Mouse (Mus musculus): ENCODE data around the gene Pde4d.

DNA sequence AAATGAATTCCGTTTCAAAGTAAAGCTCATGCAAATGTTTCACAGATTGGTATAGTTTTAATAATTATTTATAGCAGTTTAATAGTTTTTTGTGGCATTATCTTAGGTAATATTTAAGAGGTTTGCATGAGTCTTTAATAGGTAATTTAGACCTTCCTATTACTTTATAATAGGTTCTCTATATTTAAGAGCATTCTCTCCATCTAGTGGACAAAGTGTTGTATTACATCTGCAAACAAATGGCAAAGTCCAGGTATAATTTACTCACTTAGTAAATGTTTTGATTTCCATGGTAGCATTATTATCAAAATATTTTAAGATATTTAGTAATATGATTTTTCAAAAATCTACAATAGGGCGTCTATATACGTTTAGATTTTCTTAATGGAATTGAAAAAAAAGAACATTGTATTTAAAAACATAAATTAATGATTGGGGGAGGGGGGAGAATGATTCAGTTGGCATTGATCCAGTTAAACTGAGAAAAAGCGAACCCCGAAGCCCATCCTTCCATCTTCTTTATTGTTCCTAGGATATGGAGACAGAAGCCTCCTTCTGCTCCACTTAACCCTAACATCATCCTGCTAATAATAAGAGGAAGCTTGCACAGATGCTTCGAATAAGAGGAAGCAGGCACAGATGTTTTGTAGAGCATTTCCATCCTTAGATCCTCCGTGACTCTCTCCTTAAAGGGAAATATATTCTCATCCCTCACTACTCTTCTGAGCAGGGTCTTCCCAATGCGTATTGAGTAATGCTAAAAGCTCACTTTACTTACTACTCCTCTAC lies 1286.7 kb downstream of the Pde4d start:
- TF ChIP-seq CTCF (IDR thresholded peaks at IDR 0.05; ENCODE audit: control insufficient read depth, insufficient read depth, insufficient read length) (no peak), USF1 (IDR thresholded peaks at IDR 0.05; ENCODE audit: low read depth) (no peak)
